Mouse (Mus musculus) embryonic facial prominence, embryonic 14.5 days (tissue): ENCODE results near the gene Tsr2. TPM values are rescaled to one million over a fixed set of nuclear protein-coding genes. Genes with fewer than 3 reads are reported as not detected.
A peak's percentile ranks its signal among the peaks of the same experiment; 100 is the strongest.

Experiments
- ATAC-seq: fragments of 200-750 bp; cut with Nextera tagmentation; 2 replicates; pipeline ENCODE4 v1.8.0; 2017; ENCODE audit warnings: low read depth, moderate number of reproducible peaks, moderate TSS enrichment
- DNase-seq: peaks from one replicate; pipeline ENCODE4 v3.0.0-alpha.2; 2015; ENCODE audit warnings: low spot score
- H3K27ac ChIP-seq: fragments of 300-500 bp; sonication (generic); replicated peaks from 2 replicates; pipeline ENCODE4 v1.5.1; 2014; ENCODE audit warnings: low read depth, mild to moderate bottlenecking, low read length, moderate library complexity
- H3K27me3 ChIP-seq: fragments of 300-500 bp; sonication (generic); replicated peaks from 2 replicates; pipeline ENCODE4 v1.6.1; 2014; ENCODE audit warnings: low read length; ENCODE audit not compliant: control insufficient read depth, insufficient read depth
- H3K36me3 ChIP-seq: fragments of 300-500 bp; sonication (generic); 2 replicates; pipeline ENCODE4 v1.6.1; 2014; ENCODE audit warnings: low read length, mixed read lengths; ENCODE audit not compliant: control insufficient read depth, insufficient read depth
- H3K4me1 ChIP-seq: fragments of 300-500 bp; sonication (generic); 2 replicates; pipeline ENCODE4 v1.6.1; 2014; ENCODE audit warnings: antibody characterized with exemption, low read length; ENCODE audit not compliant: control insufficient read depth, insufficient read depth
- H3K4me2 ChIP-seq: fragments of 300-500 bp; sonication (generic); 2 replicates; pipeline ENCODE4 v1.6.1; 2014; ENCODE audit warnings: low read depth, mild to moderate bottlenecking, low read length, moderate library complexity, mixed read lengths
- H3K4me3 ChIP-seq: fragments of 300-500 bp; sonication (generic); 2 replicates; pipeline ENCODE4 v1.5.1; 2014; ENCODE audit warnings: low read depth, mild to moderate bottlenecking, low read length
- H3K9ac ChIP-seq: fragments of 300-500 bp; sonication (generic); 2 replicates; pipeline ENCODE4 v1.6.1; 2014; ENCODE audit warnings: low read depth, mild to moderate bottlenecking, low read length, moderate library complexity, mixed read lengths
- H3K9me3 ChIP-seq: fragments of 300-500 bp; sonication (generic); 2 replicates; pipeline ENCODE4 v1.6.1; 2016; ENCODE audit warnings: low read length; ENCODE audit not compliant: control insufficient read depth
- WGBS: fragments of 180-500 bp; shearing (Covaris S2); extraction: QIAGEN DNeasy Blood & Tissue Kit; methylation state at CpG from one replicate; pipeline ENCODE4 v1.1.7; 2014; 5-methylcytosine and 5-hydroxymethylcytosine counted together
- polyA plus RNA-seq: library from polyadenylated mRNA; unstranded; fragments of >200 nt; fragmentation: Nextera tagmentation; extraction: Ambion mirVana; gene quantifications from 2 replicates; pipeline ENCODE4 v1.2.1, GENCODE M21; 2014

Tsr2 gene
- polyA plus RNA-seq, 1 experiment from 2014 or later = 35.8 TPM

DNA sequence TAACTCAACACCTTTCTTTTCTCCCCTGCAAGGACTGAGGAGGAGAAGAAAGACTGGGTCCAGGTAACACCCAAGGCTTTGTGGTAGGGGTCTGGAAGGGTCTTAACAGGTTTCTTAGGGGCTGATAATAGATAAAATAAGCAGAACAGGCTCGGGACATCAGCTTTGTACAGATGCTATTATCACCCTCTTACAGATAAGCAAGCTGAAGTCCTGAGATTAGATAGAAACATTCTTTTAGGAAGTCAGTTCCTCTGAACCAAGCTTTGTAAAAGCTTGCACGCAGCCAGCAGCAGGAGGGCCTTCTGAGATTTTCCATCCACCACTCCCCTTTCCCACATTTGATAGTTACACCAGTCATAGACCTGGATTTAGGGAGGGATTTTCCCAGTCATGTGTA is 10.7 kb downstream of the Tsr2 start:
- H3K36me3 ChIP-seq = peaks cover 13% of the 10 kb centered on the region; the same call in 1 of the 2 replicates
- H3K4me1 ChIP-seq = no peaks in the 10 kb centered on the region

GRCm38 (mm10) chrX:151076941-151077485 is 19.3 kb downstream of the Tsr2 start:
- no peaks in the 10 kb centered on the region for H3K27me3 ChIP-seq
- H3K4me1 ChIP-seq = no peaks in the 10 kb centered on the region
- no peaks in the 10 kb centered on the region for H3K9me3 ChIP-seq
- no peak overlapping the region for H3K4me3 ChIP-seq
- peaks cover 19% of the 10 kb centered on the region; the same call in 1 of the 2 replicates for H3K36me3 ChIP-seq
- H3K27ac ChIP-seq = no peak overlapping the region
- ATAC-seq = no peak
- 78% methylated on average over 4 of the region's 4 CpGs for WGBS
- no peak overlapping the region for H3K9ac ChIP-seq
- DNase-seq = peak; percentile 14
- no peak overlapping the region for H3K4me2 ChIP-seq

More for the DNA sequence above, 10.7 kb downstream of the Tsr2 start:
- H3K27ac ChIP-seq = no peak overlapping the region
- no peak overlapping the region for H3K4me3 ChIP-seq
- ATAC-seq (no peak), DNase-seq (no peak)
- H3K9ac ChIP-seq = no peak overlapping the region
- no peak overlapping the region for H3K4me2 ChIP-seq
- H3K9me3 ChIP-seq = no peaks in the 10 kb centered on the region
- H3K27me3 ChIP-seq = no peaks in the 10 kb centered on the region
- 79% methylated on average over 2 of the region's 2 CpGs for WGBS

GRCm38 (mm10) chrX:151076007-151076406 is 20.3 kb downstream of the Tsr2 start:
- H3K9me3 ChIP-seq = no peaks in the 10 kb centered on the region
- DNase-seq (no peak), ATAC-seq (no peak)
- no peak overlapping the region for H3K4me3 ChIP-seq
- H3K36me3 ChIP-seq = peaks cover 27% of the 10 kb centered on the region; the same call in 1 of the 2 replicates
- H3K27me3 ChIP-seq = no peaks in the 10 kb centered on the region
- no peak overlapping the region for H3K4me2 ChIP-seq
- WGBS = 90% methylated on average over 5 of the region's 5 CpGs
- H3K27ac ChIP-seq = no peak overlapping the region
- H3K4me1 ChIP-seq = no peaks in the 10 kb centered on the region
- no peak overlapping the region for H3K9ac ChIP-seq

DNA sequence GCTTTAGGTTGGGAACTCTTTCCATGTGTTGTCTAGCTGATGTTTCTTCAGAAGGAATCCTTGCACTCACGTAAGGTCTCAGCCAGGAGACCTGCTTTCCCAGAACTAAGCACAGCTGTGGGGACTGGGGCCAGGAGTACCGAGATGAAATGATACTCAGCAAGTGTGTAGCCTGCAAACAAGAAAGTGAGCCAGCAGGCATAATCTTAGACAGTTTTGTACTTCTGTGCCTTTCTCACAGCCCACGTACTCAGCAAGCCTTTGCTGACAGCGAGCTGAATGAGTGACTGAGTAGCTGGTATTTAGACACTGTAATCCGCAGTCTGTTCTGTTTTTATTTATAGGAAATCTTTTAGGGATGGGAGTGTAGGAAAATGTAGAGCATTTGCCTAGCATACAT is 28.5 kb downstream of the Tsr2 start:
- Histone ChIP-seq H3K4me1 (no peaks in the 10 kb centered on the region), H3K9me3 (no peaks in the 10 kb centered on the region), H3K27me3 (no peaks in the 10 kb centered on the region), H3K9ac (no peak overlapping the region), H3K36me3 (peaks cover 43% of the 10 kb centered on the region), H3K27ac (no peak overlapping the region), H3K4me3 (no peak overlapping the region), H3K4me2 (no peak overlapping the region)
- no peak for DNase-seq
- no peak for ATAC-seq
- 89% methylated on average over 5 of the region's 5 CpGs for WGBS

DNA sequence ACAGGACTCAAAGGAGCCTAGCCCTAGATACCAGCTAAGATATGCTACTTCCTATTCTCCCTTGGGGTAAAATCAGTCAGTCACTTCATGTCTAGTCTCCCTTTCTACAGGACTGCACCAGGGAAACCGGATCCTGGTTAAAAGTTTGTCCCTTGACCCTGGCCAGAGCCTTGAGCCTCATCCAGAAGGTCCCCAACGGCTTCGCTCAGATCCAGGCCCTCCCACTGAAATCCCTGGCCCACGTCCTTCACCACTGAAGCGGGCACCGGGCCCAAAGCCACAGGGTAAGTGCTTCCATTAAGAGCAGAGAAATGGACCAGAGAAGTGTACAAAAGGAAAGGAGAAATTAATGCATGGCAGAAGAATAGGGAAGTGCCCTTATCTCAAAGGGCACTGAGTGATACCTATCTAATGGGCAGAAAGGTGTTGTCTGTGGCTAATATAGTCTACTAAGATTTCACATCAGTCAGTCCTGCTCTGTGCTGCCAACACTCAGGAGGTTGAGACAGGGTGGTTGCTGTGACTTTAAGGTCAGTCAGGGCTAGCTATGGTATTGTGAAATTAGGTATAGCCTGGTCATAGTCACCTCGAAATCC is 30.2 kb downstream of the Tsr2 start:
- 87% methylated on average over 7 of the region's 7 CpGs for WGBS
- no peak for ATAC-seq

DNA sequence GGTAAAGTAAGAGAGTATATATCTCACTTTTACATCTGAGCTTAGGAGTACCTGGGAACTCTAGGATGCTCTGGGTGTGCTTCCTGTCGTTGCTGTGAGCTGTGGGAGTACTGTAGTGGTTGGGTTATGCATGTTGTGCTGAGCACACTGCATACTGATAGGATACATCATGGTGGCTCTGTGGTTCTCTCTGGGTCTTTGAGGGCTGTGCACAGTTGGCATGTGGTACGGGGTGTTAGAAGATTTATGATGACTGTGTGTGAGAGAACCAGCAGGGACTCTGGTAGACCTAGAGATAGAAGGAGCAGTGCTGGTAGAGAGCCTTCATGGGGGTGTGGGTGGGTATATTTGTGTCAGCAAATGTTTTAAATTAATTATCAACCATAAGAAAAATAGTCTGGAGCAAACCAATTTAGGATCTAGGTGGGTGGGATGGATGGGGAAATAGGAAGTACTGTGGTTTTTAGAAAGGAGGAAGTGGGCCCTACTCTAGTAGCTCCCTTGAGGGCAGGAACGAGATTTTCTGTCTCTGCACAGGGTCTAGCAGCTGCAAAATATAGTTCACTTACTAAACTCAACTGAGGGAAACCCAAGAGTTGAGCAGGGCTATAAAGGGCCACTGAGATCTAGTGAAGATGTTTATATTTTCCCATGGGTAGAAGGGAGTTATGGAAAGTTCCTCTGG is 34.6 kb downstream of the Tsr2 start:
- no peak overlapping the region for H3K4me2 ChIP-seq
- ATAC-seq = no peak
- H3K27ac ChIP-seq = no peak overlapping the region
- 72% methylated on average over 3 of the region's 3 CpGs for WGBS
- no peaks in the 10 kb centered on the region for H3K4me1 ChIP-seq
- DNase-seq = no peak
- no peaks in the 10 kb centered on the region for H3K36me3 ChIP-seq
- no peaks in the 10 kb centered on the region for H3K9me3 ChIP-seq
- H3K27me3 ChIP-seq = no peaks in the 10 kb centered on the region
- H3K4me3 ChIP-seq = no peak overlapping the region
- no peak overlapping the region for H3K9ac ChIP-seq

More for the DNA sequence above, 30.2 kb downstream of the Tsr2 start:
- no peak for DNase-seq
- Histone ChIP-seq H3K9ac (no peak overlapping the region), H3K27ac (no peak overlapping the region), H3K4me2 (no peak overlapping the region), H3K9me3 (no peaks in the 10 kb centered on the region), H3K4me1 (no peaks in the 10 kb centered on the region), H3K27me3 (no peaks in the 10 kb centered on the region), H3K4me3 (no peak overlapping the region), H3K36me3 (peaks cover 27% of the 10 kb centered on the region)

- WGBS = 78% methylated on average over 1 of the region's 1 CpGs
- DNase-seq (no peak), ATAC-seq (no peak)
- 0 out of 2 replicates have a peak, but pooled peaks cover 1% of the 10 kb centered on the region for H3K4me1 ChIP-seq
- no peak overlapping the region for H3K4me2 ChIP-seq
- H3K36me3 ChIP-seq = no peaks in the 10 kb centered on the region
- no peaks in the 10 kb centered on the region for H3K9me3 ChIP-seq
- H3K27me3 ChIP-seq = no peaks in the 10 kb centered on the region
- no peak overlapping the region for H3K4me3 ChIP-seq
- H3K9ac ChIP-seq = no peak overlapping the region
- H3K27ac ChIP-seq = no peak overlapping the region
Observed at GRCm38 (mm10) chrX:151059346-151059745, 37.0 kb downstream of the Tsr2 start.

DNA sequence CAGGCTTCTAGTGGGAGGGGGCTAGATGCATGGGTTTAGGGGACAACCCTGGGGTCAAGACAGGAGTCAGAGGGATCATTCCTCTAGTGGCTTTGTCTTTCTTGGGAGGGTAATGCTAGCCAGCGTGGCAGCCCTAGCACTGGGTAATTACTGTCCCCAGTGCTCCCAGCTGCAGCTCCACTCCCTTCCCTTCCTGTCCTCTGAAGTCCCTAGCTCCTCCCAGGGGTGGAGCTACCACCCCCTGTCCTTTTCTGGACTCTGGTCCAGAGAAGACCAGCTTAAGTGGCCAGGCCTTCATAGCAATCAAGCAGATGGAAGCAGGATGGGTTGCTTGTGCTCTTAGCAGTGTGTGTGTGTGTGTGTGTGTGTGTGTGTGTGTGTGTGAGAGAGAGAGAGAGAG is 40.8 kb downstream of the Tsr2 start:
- H3K27me3 ChIP-seq = no peaks in the 10 kb centered on the region
- DNase-seq (peak; percentile 30), ATAC-seq (no peak)
- H3K9me3 ChIP-seq = no peaks in the 10 kb centered on the region
- H3K4me3 ChIP-seq = no peak overlapping the region
- 15% methylated on average over 1 of the region's 1 CpGs for whole genome bisulfite sequencing
- H3K4me1 ChIP-seq = 0 out of 2 replicates have a peak, but pooled peaks cover 7% of the 10 kb centered on the region
- H3K36me3 ChIP-seq = no peaks in the 10 kb centered on the region
- H3K9ac ChIP-seq = no peak overlapping the region
- H3K27ac ChIP-seq = no peak overlapping the region
- no peak overlapping the region for H3K4me2 ChIP-seq
